Mouse (Mus musculus) megakaryocyte progenitor cell, adult 5-6 weeks (primary cell): ENCODE data around the gene Pdzrn4. TPM values are rescaled to one million over a fixed set of nuclear protein-coding genes. Genes with fewer than 3 reads are reported as not detected.

Experiments used
- ATAC-seq: replicated peaks from 2 replicates; pipeline ENCODE4 v1.8.0; 2016; ENCODE audit warnings: mild to moderate bottlenecking, moderate TSS enrichment, inconsistent platforms; ENCODE audit not compliant: poor library complexity
- total RNA-seq, 2 experiments: library from RNA; stranded (forward) in 1 of 2; stranded (reverse) in 1 of 2; fragments of 157-497, 149-512 nt in 1 of 2; fragments of 200-1000 nt in 1 of 2; gene quantifications; 2 replicates each; pipeline versions ENCODE4 v1.2.3 to v1.2.4; 2015 to 2017

The Pdzrn4 gene
- total RNA-seq, 2 experiments from 2014 or later = not detected

DNA sequence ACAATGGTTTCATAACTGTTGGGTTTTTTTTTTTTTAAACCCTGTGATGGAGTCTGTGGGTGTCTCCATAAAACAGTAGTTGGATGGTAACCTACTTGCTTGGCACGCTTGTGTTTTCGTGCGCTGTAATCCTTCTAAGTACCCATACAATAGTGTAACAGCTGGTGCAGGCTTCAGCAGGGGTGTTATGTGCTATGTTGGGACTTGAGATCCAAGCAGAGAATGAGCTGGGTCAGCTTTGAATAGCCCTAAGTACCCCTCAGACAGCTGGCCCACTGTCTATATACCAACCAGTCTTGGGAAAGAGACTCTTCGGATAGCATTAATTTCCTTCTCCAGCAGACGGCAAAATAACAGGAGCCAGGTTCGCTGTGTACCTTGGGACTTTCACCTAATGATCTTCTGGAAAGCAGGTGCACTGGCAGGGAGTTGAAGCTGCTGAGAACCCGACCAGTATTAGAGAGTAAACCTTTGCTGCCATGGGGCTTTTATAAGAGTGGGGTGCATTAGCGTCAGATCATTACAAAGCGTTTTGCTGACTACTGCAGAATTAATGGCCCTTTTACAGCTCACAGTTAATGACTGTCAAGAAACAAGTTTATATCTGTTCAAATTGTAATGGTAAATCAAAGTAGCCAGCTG, 184.2 kb downstream of the Pdzrn4 start:
- no peak for ATAC-seq

DNA sequence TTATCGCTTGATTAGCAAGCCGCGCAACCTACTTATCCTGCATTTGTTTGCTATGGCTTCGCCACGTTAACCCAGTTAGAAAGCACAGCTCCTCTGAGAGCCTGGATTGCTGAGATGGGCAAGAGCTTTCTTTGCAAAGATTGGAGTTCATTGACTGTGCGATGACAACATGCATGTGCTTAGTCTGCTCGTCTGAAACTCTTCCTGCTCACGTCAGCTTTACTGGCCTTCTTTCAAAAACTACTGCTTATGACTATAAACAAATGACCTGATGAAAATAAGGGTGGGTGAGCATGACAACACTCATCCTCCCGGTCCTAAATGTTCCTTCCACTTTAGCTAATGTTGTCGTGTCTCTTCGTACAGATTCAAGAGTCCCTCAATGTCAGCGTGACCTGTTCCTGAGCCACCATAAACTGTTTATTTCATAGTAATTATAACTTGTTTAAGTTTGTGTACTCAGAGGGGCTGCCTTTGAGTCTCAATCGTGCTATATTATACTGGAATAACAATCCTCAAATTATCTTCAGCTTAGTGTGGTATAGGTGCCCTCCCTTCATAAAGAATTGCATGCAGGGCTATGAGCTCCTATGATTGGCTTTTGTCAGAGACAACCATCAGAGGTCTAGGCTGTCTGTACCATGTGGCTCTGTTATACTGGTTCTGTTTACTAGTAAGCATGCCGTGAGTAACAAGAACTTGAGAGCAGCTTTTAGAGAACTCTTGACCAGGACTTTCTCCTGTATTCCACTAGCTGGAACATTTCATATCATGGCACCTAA, 187.9 kb downstream of the Pdzrn4 start:
- ATAC-seq = no peak

DNA sequence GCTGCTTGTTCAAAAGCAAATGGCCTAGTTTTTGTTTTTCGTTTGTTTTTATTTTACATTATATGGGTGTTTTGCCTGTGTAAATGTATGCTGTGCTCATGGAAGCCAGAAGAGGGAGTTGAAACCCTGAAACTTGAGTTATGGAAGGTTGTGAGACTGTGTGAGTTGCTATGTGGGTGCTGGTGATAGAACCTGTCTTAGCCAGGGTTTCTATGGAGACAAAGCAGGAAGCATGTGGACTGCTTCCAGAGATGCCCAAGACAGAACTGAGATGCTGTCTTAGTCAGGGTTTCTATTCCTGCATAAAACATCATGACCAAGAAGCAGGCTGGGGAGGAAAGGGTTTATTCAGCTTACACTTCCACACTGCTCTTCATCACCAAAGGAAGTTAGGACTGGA, 190.8 kb downstream of the Pdzrn4 start:
- no peak for ATAC-seq

DNA sequence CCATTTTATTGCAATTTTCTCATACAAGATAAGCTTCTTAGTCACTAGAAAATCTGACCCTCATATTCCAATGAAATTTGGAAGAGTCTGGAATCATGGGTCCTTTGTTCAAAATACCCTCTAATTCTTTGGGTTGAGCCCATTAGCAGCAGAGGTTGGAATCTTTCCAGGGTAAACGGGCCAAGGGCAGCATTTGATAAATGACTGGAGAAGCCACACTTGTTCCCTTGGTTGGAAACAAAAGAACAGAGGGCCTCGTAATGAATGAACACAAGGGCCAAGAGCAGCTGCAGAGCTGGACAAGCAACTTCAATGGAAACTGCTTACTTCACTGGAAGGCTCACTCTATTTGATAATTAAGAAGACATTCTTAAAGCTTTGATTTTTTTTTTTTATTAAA, 198.0 kb downstream of the Pdzrn4 start:
- ATAC-seq = no peak

DNA sequence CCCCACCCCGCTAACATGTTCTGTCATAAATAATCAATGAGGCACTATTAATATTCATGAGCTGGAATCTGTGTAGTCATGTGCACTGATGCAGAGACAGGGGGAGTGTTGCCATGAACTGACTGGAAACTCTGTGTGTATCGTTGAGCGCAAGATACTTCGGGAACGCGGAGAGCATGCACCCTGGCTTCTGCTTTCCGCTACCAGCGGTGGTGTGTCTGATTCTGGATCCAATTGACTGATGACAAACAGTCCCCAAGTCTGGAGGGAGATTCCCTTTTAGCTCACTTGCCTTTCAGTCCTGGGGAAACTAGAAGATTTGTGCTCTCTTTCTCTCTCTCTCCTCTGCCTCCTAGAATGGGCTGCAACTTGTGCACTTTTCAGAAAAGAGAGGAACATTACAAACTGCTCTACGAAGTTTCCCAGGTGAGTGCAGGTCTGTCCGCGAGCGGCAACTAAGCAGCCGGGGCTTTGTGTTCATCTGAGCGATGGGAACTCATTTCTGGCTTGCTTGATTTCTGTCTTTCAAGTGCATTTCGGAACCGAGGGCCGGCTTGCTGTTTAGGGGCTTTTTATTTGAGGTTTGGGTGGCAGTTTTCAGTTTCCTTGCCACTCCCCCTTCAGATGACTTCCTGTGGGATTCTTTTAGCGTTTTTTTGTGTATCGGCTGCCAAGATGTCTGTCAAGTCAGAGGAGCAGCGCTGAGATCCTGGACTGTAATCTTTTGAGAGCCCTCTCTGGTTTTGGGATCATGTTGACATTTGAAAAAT, 200.5 kb downstream of the Pdzrn4 start:
- no peak; the same call in 1 of the 2 replicates for ATAC-seq

DNA sequence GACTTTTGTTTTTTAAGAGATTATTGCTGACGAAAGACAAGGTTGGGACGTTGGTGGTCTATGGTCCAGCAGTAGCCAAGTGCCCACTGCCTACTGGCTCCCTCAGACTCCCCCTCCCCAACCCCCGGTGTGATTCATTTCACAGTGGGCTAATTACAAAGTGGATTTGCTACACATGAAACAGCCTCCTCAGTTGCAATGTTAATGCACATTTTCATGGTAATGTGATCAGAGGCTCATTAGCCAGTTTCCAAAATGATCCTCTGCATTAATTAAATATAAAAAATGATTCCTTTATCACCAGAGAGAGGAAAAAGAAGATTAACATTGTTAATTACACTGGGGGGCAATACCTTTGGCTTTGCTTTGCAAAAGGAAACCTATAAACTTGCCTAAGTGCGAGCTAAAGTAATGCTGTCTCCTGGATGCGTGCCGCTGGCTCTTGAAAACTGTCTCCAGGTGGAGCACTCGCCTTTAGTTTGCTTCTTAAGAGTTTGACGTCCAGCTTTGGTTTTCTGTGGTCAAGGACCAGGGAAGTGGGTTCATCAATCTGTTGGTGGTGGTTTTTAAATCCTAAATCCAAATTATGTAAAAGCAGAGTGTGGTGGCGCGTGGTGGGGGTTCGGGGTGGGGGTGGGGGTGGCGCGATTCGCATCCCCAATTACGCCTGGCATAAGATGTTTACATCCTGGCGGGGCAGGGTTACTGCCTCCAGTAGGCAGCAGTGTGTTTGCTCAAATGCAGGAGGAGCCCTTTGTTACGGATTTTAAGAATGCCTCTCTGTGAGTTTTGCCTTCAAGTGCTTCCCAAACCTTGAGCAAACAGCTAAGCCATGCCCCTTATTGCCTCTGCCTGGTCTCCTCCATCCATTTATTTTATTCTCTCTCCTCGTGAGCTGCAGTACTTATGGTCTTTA, 202.0 kb downstream of the Pdzrn4 start:
- ATAC-seq = no peak

DNA sequence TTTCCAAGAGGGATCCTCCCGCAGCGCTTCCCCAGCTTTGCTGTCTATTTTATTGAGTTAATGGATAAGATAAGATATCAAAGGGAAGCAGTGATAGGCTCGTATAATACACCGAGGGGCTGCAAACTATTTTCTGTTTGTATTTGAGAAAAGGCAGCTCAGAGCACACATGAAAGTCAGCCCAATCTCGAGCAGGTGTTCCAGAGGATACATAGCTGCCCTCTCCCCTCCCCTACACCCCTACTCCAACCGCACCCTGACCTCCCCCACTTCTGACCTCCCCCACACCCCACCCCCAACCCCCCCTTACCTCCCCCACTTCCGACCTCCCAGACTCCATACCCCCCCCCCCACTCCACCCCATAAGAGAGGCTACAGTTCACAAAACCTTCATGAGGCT, 202.7 kb downstream of the Pdzrn4 start:
- ATAC-seq = no peak

DNA sequence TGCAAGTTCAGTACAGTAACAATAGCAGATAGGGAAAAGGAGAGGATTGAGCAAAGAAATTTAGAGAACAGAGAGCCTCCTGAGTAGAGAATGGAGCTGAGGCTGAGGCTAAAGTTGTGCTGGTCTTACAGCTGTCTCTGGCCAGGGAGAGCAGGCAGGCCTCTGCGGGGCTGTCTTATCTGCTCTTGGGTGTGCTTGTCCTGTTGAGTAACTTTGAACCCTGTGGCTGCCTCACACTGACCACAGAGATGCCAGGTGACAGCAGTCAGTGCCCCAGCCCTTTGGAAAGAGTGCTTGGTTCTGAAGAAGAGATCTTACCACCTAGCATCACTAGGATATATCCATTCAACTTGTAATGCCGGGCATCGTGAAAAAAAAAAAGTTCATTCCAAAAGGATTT, 214.2 kb downstream of the Pdzrn4 start:
- ATAC-seq = no peak

DNA sequence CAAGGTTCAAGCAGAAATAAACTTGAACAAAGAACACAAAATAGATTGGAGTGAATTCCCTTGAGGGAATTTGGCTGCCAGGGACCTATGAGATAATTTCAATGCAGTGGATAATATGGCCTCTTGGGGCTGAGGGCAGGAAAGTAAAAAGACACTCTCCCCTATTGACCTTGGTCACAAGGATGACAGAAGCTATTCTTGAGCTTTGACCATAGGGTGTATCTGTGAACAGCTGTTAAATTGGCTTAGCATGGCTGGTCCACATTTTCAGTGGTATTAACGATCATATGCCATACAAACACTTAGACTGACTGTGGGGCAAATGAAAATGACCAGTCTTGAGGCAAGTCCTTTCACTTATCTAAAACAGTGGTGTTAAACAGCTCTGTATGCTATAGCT, 215.7 kb downstream of the Pdzrn4 start:
- no peak for ATAC-seq

DNA sequence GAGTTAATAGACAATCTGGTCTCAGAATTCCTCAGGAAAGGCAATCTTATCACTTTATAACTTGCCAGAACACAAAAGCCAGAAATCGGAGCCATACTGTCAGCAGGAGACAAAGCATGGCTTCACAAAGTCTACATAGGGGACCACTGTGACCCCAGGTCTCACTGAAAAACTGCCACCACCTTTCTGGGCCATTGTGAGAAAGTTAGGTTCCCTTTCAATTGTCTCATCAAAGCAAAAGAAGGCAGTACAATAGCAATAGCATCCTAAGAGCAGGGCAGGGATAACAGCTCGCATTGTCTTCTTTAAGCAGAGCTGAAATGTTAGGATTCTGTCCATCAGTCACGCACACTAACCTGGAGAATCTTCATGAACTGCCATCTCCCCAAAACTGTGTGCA, 216.5 kb downstream of the Pdzrn4 start:
- ATAC-seq = no peak

DNA sequence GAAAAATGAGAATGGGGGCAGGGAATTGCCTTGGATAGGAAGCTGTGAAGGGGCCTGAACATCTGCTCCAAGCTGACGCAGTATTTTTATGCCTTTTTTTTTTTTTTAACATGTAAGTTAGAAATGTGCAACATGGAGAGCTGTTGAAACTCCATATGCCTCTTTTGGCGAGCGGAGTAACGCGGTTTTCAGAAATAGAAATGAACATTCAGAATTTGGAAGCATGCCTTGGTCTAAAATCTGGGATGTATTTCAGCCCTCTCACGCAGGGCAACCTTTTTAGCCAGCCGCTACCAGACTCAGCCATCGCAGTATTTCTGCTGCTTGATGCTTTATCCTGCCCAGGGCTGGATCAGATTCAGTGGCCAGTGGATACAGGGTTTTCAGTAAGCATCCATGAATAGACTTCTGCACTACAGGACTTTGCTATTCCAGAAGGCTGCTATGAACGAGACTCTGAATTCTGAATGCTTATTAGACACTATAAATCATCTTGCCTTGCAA, 225.1 kb downstream of the Pdzrn4 start:
- no peak for ATAC-seq

DNA sequence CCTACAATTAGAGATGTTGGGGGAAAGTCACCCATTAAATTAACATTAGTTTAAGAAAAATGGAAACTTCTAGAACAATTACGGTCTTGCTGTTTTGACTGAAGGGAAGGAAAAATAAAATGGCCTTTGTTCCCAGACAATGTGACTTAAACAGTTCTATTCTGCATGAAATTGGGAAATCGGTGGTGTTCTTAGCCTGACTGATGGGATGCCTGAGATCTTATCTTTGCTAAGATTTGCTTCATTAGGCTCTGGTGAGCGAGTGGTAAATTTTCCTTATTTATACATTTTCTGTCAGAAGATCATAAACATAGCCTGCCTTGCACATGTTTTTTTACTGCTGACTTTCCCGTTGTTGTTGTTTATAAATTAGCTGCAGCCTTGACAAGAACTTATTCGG, 225.6 kb downstream of the Pdzrn4 start:
- ATAC-seq = no peak

DNA sequence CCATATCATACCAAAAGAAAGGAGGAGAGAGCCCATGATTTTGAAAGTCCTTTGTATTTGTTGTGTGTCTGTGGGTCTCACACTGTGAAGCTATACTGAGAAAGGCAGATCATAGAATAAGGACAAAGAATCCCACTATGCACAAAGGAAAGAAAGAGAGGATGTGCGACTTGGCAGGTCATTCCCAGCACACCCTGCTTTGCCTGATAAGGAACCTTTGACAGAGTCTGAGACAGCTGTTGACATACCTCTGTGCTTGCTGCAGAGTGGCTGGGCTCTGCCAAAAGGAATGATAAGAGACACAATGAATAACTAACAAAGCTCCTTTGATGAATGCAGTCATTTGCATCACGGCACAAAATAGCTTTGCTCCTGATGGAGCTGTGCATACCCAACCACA, 232.5 kb downstream of the Pdzrn4 start:
- no peak for ATAC-seq

DNA sequence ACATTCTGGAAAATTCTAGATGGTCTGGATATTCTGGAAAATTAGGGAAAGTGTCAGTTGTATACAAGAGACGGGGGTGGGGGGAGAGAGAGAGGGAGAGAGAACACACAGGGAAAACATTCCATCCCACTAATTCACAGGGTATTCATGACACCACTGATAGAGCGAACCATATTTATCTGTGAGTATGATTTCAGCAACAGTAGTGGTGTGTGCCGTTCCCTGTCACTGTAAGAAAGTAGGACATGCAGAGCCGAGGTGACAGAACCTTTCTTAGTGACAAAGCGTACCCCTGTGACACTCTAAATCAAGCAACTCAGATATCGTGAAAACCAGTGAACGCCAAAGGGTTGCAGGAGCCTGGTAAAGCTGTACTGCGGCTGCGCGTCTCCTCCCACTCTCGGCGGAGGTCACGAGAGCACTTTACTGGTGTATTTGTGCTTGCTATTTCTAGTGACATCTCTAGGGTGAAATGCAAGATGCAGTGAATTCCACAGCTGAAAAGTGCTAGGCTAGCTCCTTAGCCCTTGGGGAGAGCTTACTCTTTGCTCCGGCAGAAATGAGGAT, 237.4 kb downstream of the Pdzrn4 start:
- ATAC-seq = no peak

DNA sequence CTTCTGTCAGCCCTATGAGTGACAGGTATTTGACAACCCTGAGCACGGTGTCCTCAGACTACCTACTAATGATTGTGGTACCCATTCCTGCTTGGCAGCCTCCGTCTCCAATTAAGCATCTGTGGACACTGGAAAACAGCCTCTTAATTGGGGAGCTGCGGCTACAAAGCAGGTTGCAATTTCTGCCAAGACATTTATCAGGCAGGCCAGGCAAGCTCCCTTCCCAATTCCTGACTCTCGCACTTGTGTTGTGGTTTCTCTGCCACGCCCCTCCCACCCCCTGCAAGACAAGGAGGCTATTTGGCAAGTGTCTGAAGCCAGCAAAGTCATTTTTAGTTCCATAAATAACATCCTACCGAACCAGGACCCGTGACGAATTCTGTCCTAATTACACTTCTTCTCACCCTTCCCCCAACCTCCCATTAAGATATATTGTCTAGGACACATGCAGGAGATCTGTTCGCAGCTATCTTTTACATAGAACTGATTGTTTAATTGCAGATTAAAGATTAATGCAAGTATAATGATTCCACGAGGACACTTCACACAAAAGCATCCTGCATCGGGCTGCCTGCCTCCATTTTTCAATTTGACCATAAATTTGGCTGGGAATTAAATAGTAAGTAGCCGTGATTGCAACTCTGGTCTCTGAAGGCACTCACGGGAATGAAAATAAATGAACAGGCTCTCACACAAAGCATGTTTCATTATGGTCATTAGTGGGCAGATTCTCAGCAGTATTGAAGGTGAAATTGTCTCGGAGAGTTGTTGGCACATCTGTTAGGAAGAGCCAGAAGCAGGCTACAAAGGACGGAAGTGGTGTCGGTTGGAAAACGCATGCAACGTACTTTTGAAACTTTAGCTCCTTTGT, 243.8 kb downstream of the Pdzrn4 start:
- no peak for ATAC-seq

DNA sequence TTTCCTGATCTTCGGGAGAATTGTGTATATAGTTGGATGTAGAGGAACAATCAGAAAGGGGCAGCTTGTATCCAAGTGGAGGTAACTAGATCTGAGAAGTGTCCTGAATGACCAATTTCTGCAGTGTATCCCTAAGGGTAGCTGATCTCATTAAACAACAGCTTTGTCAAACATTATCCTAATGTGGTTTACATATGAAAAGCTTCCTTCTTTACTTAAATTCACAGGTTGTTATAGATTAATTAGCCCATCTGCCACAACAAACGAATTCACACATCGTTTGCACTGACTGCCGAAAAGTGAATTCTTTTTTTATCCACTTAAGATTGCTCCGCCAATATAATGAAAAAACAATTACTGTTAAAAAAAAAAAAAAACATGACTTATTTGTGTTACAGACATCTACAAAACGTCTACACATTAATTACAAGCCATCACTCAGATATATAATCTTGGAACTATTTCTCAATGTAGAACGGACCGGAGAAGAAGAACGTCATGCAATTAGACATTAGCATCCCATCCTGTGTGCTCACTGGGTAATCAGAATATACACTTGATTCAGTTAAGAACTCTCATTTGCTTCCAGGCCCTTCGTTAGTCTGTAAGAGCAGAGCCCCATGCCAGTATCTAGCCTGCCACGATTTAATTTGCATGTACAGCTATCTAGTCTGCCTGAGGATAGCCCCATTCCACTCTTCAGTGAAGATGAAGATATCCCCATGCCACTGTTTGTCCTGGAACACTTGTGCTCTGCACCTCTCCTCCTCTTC, 274.8 kb downstream of the Pdzrn4 start:
- no peak for ATAC-seq

DNA sequence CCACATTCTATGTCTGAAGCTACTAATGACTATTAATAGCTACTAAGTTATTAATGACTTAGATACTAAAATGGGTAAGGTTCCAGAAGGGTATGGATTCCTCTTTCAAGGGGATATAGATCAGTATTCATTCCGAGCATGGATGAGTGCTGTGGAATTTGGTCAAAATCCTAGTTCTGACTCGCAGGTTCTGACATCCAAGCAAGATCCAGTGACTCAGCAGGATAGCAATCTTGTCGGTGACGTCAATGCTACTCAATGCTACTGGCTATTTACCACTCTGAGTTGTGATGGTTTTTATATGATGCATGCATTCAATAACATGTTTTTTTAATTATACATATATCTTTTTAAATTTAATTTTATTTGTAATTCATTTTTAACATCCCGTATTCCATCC, 279.4 kb downstream of the Pdzrn4 start:
- ATAC-seq = no peak

DNA sequence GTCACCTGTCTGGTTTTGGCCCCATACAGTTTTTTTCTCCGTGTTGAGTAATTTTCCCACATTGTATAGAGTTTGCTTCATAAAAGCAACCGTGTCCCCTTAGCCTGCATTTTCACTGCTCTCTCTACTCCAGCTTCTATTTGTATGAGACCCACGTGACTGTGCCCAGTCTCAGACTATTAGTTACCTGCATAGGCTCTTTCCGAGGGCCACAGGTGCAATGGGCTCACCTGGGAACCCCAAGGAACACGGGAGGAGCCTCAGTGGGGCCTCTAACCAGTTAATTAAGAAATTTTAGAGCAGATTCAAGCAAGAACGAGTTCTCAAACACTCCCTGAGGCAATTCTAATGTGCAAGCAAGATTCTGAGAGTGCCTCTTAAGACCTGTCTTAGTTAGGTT, 281.7 kb downstream of the Pdzrn4 start:
- ATAC-seq = no peak

DNA sequence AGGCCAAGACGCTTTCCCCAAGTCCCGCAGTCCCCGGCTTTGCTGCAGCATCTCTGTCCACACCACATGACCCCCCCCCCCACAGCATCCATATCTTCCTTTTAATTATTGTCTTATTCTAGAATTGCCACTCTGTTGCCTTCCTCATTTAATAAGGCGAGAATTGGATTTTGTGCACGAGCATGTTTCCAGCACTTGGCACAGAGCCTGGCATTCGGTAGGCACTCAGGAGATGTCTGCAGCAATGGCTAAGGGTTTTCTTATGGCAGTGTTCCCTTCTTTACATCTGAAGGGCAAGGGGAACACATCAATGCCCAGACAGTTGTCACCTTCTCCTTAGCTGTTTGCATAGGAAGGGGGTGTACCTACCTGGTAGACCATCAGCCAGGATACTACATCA, 282.9 kb downstream of the Pdzrn4 start:
- ATAC-seq = no peak
